Mouse (Mus musculus): Measurements from ENCODE around the gene Hoxb5.

DNA sequence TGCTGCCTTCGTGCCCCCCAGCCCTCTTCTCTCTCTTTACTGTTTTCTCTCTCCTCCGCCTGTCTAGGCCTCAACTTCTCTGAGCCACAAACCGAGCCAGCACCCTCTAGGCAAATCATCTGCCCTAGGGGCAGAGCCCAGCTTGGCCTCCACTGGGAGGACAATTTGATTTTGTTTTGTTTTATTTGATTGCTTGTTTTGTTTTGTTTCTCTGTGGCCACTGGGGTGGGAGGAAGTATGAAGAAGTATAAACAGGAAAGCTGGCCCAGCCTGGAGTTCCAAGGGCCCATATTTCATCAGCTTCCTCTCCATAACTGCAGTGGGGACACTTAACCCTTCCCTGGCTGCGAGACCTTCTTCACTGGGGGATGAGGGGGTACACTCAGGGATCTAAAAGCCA lies 6.2 kb downstream of the Hoxb5 start:
- no peak for TF ChIP-seq CTCF (IDR thresholded peaks at IDR 0.05; ENCODE audit: low read depth, low read length)
- no peak for TF ChIP-seq POLR2A (IDR thresholded peaks at IDR 0.05; ENCODE audit: insufficient read depth, low read length)
- TF ChIP-seq EP300 (IDR thresholded peaks at IDR 0.05; ENCODE audit: insufficient read depth, low read depth, low read length): no peak
